Mouse (Mus musculus) thymus, postnatal 4 days (tissue): Measurements from ENCODE around the gene Aqp6.

Experiments
- DNase-seq: peaks from one replicate; pipeline ENCODE4 v3.0.0; 2021

Gene Aqp6

DNA sequence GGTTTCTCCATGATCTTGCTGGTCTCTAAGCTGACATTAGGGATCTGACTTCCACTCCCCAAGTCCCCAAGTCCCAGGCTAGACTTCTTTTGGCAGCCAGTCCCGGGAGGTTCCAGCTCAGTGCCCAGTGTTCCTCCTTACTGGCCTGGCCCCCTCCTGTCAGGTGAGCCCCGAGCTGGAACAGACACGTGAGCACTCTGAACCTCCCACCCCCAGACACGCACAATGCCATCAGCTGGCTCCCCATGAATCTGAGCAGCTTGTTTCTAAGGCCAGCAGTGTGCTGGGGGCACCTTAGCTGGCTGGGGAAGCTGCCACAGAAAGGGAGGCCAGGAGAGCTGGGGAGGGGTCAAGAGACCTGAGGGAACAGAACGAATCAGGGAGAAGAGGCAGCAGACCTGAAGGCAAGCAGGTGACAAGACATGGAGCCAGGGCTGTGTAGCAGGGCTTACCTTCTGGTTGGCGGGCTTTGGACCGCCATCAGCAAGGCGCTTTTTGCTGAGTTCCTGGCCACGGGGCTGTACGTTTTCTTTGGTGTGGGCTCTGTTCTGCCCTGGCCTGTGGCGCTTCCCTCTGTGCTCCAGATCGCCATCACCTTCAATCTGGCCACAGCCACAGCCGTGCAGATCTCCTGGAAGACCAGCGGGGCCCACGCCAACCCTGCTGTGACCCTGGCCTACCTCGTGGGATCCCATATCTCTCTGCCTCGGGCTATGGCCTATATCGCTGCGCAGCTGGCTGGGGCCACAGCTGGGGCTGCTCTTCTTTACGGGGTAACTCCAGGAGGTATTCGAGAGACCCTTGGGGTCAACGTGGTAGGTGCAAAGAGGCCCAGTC is at the start of gene Aqp6:
Aqp6 (plus strand) TSS at position 415 of the 837 bp plus-strand sequence.
- DNase-seq: no peak

DNA sequence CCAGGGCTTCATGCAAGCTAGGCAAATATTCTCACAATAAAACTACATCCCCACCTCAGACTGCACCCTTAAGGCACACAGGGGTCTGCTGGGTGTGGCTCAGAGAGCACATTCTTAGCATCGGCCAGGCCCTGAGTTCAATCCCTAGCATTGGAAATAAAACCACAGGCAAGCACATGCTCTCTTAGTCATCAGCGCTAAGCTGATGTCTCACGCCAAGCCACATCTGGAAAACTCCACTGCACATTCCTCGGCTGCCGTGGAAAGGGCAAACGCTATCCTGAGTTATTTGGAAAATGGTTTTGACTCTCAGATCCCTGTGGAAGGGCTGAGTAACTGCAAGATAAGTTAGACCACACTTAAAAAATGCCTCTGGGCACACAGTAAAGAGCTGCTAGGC is 47.4 kb upstream of the Aqp6 start:
- no peak for DNase-seq

DNA sequence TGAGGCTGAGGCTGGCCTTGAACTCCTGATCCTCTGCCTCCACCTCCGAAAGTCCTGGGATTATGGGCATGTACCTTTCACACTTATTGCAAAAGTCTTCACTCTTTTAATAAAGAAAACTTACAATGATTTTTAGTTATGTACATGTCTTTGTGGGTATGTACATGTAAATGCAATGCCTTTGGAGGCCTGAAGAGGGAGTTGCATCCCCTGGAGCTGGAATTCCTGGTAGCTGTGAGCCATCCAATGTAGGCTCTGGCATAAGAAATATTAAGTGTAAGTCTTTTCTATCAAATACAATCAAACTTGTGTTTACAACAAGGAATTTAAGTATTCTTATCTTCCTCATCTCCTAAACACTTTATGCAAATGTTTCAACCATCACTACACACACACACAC is 42.3 kb upstream of the Aqp6 start:
- DNase-seq: no peak

DNA sequence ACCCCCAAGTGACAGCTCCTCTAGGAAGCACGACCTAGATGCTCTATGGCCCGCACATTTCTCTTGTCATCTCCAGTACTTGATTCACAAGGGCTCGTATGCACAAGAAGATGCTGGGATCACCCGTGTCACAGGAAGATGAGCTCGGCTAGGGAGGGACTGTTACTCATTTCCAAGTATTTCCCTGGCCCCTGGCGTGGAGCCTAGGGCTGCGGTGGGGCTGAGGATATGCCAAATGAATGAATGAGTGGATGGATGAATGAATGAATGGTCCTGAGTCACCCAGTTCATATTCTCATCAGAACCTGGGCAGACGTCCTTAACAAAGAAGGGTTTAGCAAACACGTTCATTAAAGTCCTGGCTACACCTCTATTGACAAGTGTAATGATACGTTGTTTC is 41.0 kb upstream of the Aqp6 start:
- no peak for DNase-seq

DNA sequence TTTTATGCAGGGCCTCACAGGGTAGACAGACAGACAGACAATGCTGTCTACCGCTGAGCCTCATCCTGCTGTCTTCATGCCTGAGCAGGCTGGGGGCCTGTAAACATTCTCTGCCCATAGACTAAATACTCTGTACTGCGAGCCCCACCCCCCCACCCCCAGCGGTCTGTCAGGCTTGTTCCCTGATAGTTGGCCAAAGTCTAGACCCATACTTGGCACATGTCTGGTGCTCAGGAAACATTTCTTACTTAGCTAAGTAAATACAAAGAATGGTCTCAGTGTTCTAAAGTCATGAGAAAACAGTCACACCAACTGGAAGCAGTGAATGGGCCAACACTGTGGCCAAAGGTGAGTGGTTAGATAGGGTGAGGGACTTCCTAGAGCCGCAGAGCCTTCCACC is 33.8 kb upstream of the Aqp6 start:
- DNase-seq: no peak

DNA sequence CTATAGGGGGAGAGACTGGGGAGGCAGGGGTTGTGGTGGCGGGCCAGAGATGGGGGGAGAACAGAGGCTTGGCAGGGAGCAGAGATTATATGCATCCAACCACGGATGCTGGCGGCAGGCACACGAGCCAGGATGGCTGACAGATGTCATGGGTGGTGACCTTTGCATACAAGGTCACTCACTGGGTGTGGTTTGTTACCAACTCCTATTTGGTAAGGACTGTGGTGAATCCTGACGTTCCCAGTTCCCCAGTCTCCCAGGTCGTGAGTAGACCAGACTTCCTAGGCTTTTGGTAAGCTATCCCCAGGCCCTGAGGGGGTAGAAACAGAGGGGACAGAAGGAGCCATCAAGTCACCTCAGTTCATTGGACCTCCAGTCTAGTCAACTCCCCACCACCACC is 32.5 kb upstream of the Aqp6 start:
- DNase-seq: no peak

DNA sequence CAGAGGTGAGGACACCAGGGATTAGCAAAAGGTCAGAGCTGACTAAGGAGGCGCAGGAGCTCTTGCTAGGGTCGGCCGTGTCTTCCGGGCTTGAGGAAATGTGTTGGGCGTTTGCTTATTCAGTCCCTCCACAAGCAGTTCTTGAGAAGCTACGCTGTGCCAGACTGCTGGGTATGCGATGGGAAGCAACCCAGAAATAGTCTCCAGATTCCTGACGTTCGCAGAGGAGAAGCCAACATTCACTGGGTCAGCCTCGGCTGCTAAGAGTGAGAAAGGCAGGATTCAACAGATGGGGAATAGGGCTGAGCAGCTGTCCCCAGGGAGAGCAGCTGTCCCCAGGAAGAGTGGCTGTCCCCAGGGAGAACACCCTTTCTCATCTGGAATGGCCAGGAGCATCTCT is 32.1 kb upstream of the Aqp6 start:
- no peak for DNase-seq

DNA sequence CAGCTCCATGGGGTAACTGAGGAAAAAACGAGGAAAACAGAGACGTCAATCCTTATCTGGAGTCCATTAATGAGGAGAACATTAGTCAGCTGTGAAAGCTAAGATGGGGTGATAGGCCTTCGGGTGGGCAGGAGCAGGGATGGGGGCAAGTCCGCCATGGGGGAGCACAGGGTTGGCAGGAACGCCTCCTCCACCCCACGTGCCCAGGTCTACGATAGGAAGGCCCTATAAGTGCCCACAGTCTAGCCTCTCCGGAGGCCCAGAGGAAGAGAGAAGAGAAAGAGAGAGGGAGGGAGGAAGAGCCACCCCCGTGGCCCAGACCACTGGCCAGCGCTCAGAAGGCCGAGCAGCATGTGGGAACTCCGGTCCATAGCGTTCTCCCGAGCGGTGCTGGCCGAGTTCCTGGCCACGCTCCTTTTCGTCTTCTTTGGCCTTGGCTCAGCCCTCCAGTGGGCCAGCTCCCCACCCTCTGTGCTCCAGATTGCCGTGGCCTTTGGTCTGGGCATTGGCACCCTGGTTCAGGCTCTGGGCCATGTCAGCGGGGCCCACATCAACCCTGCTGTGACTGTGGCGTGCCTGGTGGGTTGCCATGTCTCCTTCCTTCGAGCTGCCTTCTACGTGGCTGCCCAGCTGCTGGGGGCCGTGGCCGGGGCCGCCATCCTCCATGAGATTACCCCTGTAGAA is 22.3 kb upstream of the Aqp6 start, which contains the start of gene Aqp2:
Aqp2 (plus strand) TSS at position 254 of the 684 bp plus-strand sequence.
- DNase-seq: no peak

DNA sequence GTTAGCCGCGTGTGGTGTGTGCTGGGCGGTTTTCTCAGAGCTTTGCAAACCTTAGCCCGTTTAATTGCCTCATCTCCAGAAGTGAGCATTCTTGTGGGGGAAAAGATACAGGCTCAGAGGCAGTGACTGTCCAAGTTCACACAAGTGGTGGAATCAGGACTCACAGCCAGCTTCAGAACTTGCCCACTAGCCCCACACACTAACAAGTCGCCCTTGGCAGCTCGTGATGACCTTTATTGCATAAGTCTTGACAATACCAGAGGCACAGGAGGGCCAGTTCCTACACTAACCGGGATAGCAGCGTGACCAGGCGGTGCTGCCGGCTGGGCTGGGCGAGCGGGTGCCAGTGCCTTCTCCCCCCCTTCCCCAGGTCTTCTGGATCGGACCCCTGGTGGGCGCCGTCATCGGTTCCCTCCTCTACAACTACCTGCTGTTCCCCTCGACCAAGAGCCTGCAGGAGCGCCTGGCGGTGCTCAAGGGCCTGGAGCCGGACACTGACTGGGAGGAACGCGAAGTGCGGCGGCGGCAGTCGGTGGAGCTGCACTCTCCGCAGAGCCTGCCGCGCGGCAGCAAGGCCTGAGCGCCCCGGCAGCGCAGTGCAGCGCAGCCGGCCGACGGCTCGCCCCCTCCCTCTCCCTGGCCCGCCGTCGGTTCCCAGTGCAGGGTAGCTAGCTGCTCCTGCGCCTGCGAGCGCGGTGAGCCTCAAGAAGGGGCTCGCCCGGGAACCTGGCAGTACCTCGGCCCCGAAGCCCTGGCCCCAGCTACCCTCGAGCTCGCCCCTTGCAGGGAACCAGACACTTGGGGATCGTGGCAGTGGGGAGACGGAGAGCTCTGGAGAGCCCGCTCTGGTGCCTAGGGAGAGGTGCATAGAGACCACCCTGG is 17.5 kb upstream of the Aqp6 start:
- peak; percentile 33 for DNase-seq

DNA sequence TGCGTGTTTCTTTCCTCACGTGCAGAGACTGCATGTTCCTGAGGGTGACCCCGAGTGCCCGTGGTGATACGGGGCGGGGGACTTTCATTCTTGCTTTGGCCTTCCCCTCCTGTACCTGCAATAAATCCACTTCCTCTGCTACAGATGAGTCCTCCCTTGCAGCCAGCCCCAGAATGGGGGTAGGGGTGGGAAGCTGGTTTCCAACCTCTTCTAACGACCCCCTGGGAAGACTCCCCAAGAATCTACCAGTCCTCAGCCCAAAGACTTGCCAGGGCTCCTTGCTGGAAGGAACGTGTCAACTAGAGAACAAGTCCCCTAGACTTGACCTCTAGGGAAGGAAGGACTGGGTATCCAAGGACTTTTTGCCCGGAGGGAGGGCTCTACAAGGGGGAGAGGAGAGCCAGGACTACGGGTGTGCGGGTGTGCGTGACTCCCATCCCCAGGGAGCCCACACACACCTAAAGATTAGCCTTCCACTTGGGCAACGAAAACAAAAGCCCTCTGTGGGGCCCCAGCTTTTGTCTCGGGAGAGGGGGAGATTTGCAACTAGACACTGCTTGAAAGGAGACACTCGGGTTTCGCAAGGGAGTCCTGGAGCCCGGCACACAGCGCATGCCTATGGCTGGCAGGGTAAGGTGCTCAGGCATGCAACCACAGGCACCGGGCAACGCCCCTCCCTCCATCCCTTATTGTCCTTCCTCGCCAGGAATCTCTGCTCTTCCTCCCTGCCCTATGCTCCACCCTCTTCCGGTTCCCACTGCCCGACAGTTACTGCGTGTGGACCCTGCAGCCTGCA is 16.6 kb upstream of the Aqp6 start:
- no peak for DNase-seq

DNA sequence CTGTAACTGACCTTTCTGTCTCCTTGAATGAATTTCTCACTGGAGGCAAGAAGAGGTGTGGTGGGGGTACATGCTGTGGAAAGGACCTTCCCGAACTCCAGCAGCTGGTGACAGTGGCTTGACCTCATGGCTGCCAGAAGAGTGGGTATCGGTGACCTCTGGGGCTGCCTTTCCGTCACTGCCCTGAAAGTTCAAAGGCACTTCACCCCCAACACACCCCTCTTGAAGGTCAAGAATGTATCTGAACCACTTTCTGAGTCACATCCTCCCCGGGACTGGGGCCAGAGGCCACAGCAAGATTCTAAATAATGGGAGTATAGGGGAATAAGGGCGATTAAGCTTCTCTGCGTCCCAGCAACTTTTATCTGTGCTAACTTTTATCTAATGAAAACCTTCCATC is 15.5 kb upstream of the Aqp6 start:
- no peak for DNase-seq

DNA sequence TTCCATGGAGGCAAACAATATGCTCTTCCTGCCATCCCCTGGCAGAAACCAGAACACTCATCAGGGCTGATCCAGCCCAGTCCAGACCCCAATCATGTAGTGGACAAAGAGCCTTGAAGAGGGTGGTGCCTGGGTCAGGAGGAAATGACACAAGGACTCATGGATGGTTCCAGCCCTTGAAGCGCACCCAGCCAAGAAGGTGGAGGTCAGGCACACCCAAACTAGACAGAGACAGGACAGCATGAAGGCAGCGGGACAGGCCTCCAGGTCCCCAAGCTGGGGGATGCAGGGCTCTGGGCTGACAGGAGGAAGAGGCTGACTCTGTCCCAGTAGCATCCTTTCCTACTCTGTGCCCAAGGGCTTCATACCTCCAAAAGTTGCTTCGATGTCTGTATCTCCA is 14.7 kb upstream of the Aqp6 start:
- no peak for DNase-seq

DNA sequence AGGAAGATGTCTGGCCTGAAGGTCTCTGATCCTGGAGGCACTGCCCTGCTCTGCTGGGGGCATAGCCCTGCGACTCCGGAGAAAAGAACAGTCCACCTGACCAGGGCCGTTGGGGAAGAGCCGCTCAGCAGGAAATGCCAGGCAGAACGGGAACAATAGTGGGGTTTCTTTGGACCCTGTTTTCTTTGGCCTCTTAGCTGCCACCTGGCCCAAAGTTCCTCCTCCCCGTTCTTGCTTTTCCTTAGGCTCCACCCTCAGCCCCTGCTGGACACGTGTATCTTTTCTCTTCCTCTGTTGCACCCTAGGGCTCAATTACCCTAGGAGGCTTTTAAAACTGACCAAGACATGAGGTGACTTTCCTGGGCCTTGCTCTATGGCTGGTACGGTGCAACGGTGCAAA is 12.0 kb upstream of the Aqp6 start:
- no peak for DNase-seq

DNA sequence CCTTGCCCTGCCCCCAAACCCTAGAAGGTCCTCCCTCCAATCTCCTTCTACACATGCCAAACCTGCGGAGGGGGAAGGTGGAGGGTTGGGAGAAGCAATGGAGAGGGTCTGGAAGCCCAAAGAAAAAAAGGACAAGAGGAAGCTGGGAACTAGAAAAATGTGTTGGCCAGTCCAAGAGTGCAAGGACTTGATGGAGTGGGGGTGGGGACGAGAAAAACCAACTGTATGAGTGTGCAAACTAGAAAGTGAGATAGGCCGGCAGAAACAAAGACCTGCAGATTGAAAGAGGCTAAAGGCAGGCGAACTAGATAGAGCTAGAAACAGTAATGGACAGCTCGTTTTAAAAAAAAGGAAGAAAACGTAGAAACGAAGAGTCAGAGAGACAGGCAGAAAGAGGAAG is 11.5 kb upstream of the Aqp6 start:
- no peak for DNase-seq

DNA sequence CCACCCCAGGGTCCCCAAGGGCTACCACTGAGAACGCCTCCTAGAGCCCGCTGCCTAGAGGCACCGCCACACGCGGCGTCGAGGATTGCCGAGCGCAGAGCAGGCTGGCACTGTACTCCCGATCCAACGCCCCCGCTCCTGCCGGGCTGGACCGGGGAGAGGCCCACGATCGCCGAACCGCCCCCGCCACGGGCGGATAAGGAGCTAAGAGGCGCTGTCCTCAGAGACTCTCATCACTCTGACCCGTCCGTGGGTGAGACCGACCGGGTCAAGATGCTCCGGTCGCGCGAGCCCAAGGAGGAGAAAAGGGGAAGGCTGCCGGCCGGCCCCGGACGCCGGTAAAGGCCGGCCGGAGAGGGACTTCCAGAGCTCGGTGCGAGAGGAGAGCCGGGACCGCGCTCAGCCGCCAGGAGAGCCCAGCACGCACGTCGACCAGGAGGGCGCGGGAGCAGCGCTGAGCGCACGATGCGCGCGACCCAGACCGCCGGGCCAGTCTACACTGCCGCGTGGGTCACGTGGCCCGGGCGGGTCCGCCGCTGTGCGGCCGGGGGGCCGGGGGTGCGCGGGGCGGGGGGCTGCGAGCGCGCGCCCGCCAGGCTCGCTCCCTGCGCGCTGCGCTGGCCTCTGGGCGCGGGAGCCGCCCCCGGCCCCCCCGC is 10.6 kb upstream of the Aqp6 start, which contains the start of gene Aqp5:
Aqp5 (plus strand) TSS at position 354 of the 656 bp plus-strand sequence.
- peak; percentile 18 for DNase-seq

DNA sequence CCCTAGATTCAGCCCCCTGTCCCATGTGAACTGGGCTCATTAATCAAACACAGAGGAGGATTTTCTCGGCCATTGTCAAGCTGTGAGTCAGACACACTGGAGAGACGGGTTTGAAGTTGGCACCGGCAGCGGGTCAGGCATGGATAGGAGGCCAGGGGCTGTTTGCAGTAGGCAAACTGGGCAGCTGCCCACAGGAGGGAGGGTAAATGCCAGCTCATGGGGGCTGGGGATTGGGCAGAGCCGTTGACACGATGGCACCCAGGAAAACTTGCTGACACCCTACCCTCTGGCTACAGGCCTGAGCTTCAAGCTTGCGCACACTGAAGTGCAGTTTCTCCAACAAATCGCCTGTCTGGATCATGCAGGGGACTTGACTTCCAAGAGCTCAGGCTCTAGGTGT is 9.0 kb upstream of the Aqp6 start:
- DNase-seq: no peak

DNA sequence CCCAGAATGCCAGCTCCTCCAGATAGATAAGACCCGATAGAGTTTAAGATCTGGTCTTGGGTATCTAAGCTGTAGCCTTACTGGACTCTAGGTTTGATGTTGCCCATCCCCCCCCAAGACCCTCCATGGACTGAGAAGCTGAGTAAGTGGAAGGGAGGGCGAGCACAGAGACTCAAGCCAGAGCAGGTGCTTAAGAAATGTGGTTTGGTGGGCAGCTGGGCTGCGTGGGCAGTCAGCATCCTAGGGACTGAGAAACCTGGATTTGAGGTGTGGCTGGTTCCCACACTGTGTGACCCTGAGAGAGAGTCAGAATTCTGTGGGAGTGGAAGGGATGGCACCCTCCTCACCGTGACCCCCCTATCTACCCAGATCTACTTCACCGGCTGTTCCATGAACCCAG is 8.3 kb upstream of the Aqp6 start:
- DNase-seq: no peak

DNA sequence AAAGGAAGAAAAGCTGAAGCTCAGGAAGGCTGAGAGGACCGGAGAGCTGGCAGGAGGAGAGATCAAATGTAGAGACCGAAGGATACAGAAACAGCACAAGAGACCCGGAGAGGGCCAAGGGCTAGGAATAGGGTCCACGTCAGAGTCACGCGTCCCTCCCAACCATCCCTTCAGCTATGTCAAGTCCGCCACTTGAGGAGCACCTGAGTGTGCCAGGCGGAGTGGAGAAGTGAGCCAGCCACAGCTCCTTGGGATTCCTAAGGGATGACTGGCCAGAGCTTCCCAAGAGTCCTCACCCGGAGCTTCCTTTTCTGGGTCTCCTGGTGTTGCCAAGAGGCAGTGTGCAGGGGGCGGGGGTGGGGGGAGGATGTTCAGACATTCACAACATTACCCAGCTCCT is 6.2 kb upstream of the Aqp6 start:
- no peak for DNase-seq

DNA sequence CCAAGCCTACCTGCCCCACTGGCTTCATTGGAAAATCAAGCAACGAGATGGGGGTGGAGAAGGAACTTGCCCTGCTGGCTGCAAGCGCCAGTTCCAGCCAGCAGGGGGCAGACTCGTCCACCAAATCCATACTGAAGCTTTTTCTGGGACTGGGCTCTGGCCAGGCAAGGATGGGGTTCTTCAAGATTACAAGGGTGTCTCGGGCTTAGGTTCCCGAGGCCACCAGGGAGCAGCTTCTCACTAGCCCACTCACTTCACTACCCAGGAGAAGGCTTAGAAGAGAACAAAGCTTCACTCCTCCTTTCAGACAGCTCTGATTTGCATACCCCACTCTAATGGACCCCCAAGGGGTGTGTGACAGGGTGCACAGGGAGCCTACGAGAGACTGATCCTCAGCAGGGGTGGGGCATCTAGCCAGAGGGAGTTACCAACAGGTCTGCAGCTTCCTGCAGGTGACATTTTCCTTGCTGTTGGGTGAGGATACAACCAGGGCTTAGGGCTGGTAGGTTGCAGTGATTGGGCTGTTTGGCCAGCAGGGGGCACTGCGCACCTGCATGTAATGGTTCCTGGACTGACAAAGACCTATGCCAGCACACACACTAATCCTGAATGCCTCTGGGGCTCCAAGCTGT is 5.0 kb upstream of the Aqp6 start:
- peak; percentile 89 for DNase-seq

DNA sequence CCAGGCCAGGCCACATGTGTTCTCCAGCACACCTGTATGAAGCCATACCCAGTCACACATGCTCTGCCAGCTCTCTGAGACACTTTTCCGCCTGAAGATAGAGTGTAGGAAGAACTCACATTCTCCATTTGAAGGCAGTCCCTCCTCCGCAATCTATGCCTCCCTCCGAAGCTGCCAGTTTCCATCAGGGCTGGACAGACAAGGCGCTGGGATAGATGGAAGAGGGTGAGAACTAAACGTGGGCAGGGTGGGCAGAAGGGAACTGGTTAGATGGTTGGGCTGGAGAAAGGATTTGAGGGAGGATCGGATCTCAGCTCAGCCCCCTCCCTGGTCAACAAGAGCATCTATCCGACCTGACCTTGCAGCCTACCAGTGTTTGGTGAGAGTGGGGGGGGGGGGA is 4.4 kb upstream of the Aqp6 start:
- no peak for DNase-seq

DNA sequence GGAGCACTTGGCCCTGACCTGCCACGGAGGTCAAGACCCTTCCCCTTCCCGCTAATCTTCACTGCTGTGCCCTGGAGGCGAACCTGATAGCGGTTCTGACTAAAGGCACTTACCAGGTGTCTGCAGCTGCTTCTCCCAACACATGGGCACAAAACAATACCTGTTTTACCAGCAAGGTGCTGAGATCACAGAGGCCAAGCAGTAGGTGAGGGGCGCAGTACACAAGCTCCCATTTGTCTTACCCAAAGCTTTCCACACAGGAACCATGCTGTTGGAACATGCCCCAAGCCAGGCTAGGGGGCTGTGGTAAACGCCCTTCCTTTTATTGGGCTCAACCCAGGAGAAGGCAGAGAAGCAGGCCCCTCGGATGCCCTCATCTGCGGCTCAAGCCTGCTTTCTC is 3.6 kb upstream of the Aqp6 start:
- no peak for DNase-seq
